Mouse (Mus musculus) CH12.LX (cell line): ENCODE data around the gene Apba2.

ENCODE experiments used
- CTCF ChIP-seq, 2 experiments: IDR thresholded peaks in 1 of 2; conservative IDR thresholded peaks in 1 of 2; 2 replicates each; pipeline ENCODE4 v1.5.1; 2011 to 2012; ENCODE audit warnings: low read depth in 2 of 2, low read length in 2 of 2, improper control_type of control experiment in 1 of 2, inconsistent platforms in 1 of 2, mild to moderate bottlenecking in 1 of 2, moderate library complexity in 1 of 2
- EP300 ChIP-seq: IDR thresholded peaks from 2 replicates; pipeline ENCODE4 v1.6.1; 2011; ENCODE audit warnings: low read length, improper control_type of control experiment
- ETS1 ChIP-seq: conservative IDR thresholded peaks from 2 replicates; pipeline ENCODE4 v1.6.1; 2012; ENCODE audit warnings: low read depth, mild to moderate bottlenecking, inconsistent platforms, low read length, improper control_type of control experiment, moderate library complexity
- IRF4 ChIP-seq: IDR thresholded peaks from 2 replicates; pipeline ENCODE4 v1.6.1; 2014; ENCODE audit warnings: low read depth, mild to moderate bottlenecking, inconsistent platforms, low read length, improper control_type of control experiment
- MAX ChIP-seq: IDR thresholded peaks from 2 replicates; pipeline ENCODE4 v1.6.1; 2011; ENCODE audit warnings: low read length, improper control_type of control experiment
- MXI1 ChIP-seq: IDR thresholded peaks from 2 replicates; pipeline ENCODE4 v1.6.1; 2011; ENCODE audit warnings: mild to moderate bottlenecking, low read depth, low read length, improper control_type of control experiment
- MYC ChIP-seq: IDR thresholded peaks from 2 replicates; pipeline ENCODE4 v1.6.1; 2011; ENCODE audit warnings: low read depth, mild to moderate bottlenecking, improper control_type of control experiment, low read length
- POLR2A ChIP-seq: IDR thresholded peaks from 2 replicates; pipeline ENCODE4 v1.6.1; 2011; ENCODE audit warnings: low read depth, mild to moderate bottlenecking, improper control_type of control experiment, low read length
- POLR2AphosphoS2 ChIP-seq: IDR thresholded peaks from 2 replicates; pipeline ENCODE4 v1.6.1; 2011; ENCODE audit warnings: low read depth, low read length, improper control_type of control experiment
- SMC3 ChIP-seq: IDR thresholded peaks from 2 replicates; pipeline ENCODE4 v1.6.1; 2011; ENCODE audit warnings: low read depth, low read length, improper control_type of control experiment
- UBTF ChIP-seq: IDR thresholded peaks from 2 replicates; pipeline ENCODE4 v1.6.1; 2012; ENCODE audit warnings: low read depth, mild to moderate bottlenecking, inconsistent platforms, low read length, improper control_type of control experiment, moderate library complexity
- USF1 ChIP-seq: IDR thresholded peaks from 2 replicates; pipeline ENCODE4 v1.6.1; 2014; ENCODE audit warnings: low read depth, mild to moderate bottlenecking, inconsistent platforms, low read length, improper control_type of control experiment
- ZC3H11A ChIP-seq: IDR thresholded peaks from 2 replicates; pipeline ENCODE4 v1.6.1; 2012; ENCODE audit warnings: low read depth, mild to moderate bottlenecking, inconsistent platforms, low read length, improper control_type of control experiment
- ZNF384 ChIP-seq: IDR thresholded peaks from 2 replicates; pipeline ENCODE4 v1.6.1; 2012; ENCODE audit warnings: low read depth, low read length, improper control_type of control experiment, inconsistent platforms

GRCm38 (mm10) chr7:64509911-64510310 is 8.4 kb downstream of the Apba2 start:
- TF ChIP-seq EP300 (no peak), CTCF (conservative IDR thresholded peaks at IDR 0.05 in 1 of 2, IDR thresholded peaks at IDR 0.05 in 1 of 2; ENCODE audit: low read depth in 2 of 2, low read length in 2 of 2) (no peak), SMC3 (no peak), IRF4 (no peak), ZNF384 (no peak), POLR2AphosphoS2 (no peak), UBTF (no peak), USF1 (no peak), ZC3H11A (no peak), ETS1 (no peak), MYC (no peak), POLR2A (no peak), MXI1 (no peak), MAX (no peak)
